Mouse (Mus musculus) midbrain, embryonic 13.5 days (tissue): ENCODE measurements at regions not wholly inside any gene's neighbourhood (a gene's known extent, or its start where the extent isn't known, plus 50 kb on each side); places are given as distances from the start of the nearest gene placed in this dataset.
"Not testable (repeated sequence)": the region's sequence is repeated elsewhere in the genome, so short reads cannot be mapped to it uniquely, and the experiment has no call there.

Experiments used
- ATAC-seq: fragments of 200-750 bp; cut with Nextera tagmentation; 2 replicates; pipeline ENCODE4 v1.8.0; 2017; ENCODE audit warnings: mild to moderate bottlenecking, moderate TSS enrichment, moderate library complexity
- H3K27ac ChIP-seq: fragments of 300-500 bp; sonication (generic); 2 replicates; pipeline ENCODE4 v1.5.1; 2015; ENCODE audit warnings: inconsistent platforms, mild to moderate bottlenecking, moderate library complexity
- H3K27me3 ChIP-seq: fragments of 300-500 bp; sonication (generic); 2 replicates; pipeline ENCODE4 v1.6.1; 2015; ENCODE audit warnings: mild to moderate bottlenecking, inconsistent platforms
- H3K36me3 ChIP-seq: fragments of 300-500 bp; sonication (generic); 2 replicates; pipeline ENCODE4 v1.6.1; 2015; ENCODE audit warnings: mild to moderate bottlenecking, inconsistent platforms
- H3K4me1 ChIP-seq: fragments of 300-500 bp; sonication (generic); replicated peaks from 2 replicates; pipeline ENCODE4 v1.6.1; 2015; ENCODE audit warnings: inconsistent platforms
- H3K4me2 ChIP-seq: fragments of 300-500 bp; sonication (generic); replicated peaks from 2 replicates; pipeline ENCODE4 v1.6.1; 2015; ENCODE audit warnings: moderate library complexity, mild to moderate bottlenecking, inconsistent platforms
- H3K4me3 ChIP-seq: fragments of 300-500 bp; sonication (generic); replicated peaks from 2 replicates; pipeline ENCODE4 v1.5.1; 2015; ENCODE audit warnings: mild to moderate bottlenecking, inconsistent platforms
- H3K9ac ChIP-seq: fragments of 300-500 bp; sonication (generic); replicated peaks from 2 replicates; pipeline ENCODE4 v1.6.1; 2015; ENCODE audit warnings: mild to moderate bottlenecking, inconsistent platforms
- H3K9me3 ChIP-seq: fragments of 300-500 bp; sonication (generic); 2 replicates; pipeline ENCODE4 v1.6.1; 2016; ENCODE audit warnings: mild to moderate bottlenecking, inconsistent platforms
- WGBS: fragments of 180-500 bp; shearing (Covaris S2); methylation state at CpG from one replicate; pipeline ENCODE4 v1.1.7; 2015; 5-methylcytosine and 5-hydroxymethylcytosine counted together

DNA sequence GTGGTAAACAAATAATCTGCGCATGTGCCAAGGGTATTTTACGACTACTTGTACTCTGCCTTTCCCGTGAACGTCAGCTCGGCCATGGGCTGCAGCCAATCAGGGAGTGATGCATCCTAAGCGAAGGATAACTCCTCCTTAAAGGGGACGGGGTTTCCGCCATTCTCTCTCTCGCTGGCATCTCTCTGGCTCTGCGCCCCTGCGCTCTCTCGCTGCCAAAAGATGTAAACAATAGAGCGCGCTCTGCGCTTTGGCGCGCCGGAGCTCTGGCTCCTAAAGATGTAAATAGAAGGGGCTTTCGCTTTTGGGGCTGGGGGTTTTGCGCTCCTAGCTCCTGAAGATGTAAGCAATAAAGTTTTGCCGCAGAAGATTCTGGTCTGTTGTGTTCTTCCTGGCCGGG lies 173.6 kb downstream of the Dio2 start:
- not testable (repeated sequence) for H3K4me1 ChIP-seq, H3K27ac ChIP-seq, ATAC-seq, H3K9ac ChIP-seq, H3K27me3 ChIP-seq, H3K36me3 ChIP-seq, H3K4me3 ChIP-seq, H3K9me3 ChIP-seq
- H3K4me2 ChIP-seq = 0 out of 2 replicates have a peak overlapping the region, but pooled peaks have one; percentile 12
- 91% methylated on average over 19 of the region's 22 CpGs for WGBS

DNA sequence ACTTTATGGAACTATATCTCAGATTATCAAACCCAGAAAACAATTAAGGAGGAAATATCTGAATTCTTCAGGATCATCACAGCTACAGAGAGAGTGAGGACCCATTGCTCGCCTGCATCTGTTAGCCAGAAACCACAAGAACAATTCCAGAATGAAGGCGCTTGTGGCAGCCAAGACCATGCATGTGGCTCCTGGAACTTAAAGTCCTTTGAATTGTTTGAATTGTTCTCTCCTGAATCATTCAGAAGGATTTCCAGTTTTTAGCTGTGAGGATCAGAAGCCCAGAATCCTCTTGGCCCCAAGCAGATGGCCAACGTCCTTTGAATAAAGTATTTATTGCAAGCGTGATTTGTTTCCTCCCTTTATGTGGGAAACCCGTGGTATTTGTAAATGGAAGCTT lies 195.9 kb downstream of the Dio2 start:
- WGBS = 81% methylated on average over 5 of the region's 5 CpGs

More for the DNA sequence above, 195.9 kb downstream of the Dio2 start:
- Histone ChIP-seq H3K4me2 (no peak overlapping the region), H3K36me3 (no peaks in the 10 kb centered on the region), H3K4me3 (no peak overlapping the region), H3K9me3 (no peaks in the 10 kb centered on the region), H3K27ac (no peak overlapping the region), H3K9ac (no peak overlapping the region), H3K27me3 (no peaks in the 10 kb centered on the region), H3K4me1 (no peaks in the 10 kb centered on the region)
- no peak for ATAC-seq
